In the genomic region with DNA sequence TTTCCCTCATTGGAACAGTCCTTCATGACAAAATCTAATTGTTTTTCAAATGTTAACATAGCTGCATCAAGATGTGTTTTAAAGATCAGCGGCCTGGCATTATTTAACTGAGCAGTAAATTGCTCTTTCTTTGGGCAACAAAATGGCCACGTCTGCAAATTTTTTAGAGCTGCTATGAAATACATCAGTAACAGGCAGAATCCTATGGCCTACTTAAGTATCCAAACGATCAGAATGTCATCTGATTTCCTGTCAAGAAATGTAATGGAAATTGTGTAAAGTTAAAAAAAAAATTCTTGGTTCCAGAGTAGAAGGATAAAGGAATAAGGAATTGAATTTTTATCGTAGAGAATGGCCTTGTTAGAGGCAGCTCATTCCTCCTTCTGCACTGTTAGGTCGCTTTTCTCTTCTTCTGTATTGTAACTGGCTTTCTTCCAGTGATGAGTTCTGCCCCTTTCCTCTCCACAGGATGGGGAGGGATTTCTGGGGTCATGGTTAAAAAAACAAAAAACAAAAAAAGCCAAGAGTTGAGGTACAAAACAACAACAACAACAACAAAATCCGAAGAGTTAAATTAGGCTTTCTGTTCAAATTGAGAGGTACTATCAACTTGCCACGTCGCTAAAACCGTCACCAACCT, we compare ENCODE assay signal across 8 mouse cellular contexts. TPM values are rescaled to one million over a fixed set of nuclear protein-coding genes. Genes with fewer than 3 reads are reported as not detected.
DNase-seq lines count a peak whose midpoint lies in the region; ATAC-seq and TF ChIP-seq lines count a peak whose summit lies in the region.

No protein-coding gene starts in this region.

- no peaks in the 10 kb centered on the region for H3K36me3 ChIP-seq in liver, adult 2 months (ENCODE audit: control insufficient read depth, insufficient read depth, low read length)
- H3K36me3 ChIP-seq in intestine, embryonic 14.5 days (ENCODE audit: control insufficient read depth, insufficient read depth, low read length): no peaks in the 10 kb centered on the region
- H3K36me3 ChIP-seq in neural tube, embryonic 15.5 days: no peaks in the 10 kb centered on the region

- TF ChIP-seq POLR2A in liver, adult 2 months (IDR thresholded peaks at IDR 0.05; ENCODE audit: extremely low read depth, insufficient read depth, low read length): no peak
- no peak for TF ChIP-seq POLR2A in cortical plate, adult 2 months (IDR thresholded peaks at IDR 0.05; ENCODE audit: extremely low read depth, insufficient read depth, low read length)

- no peak for DNase-seq in liver, adult 2 months (ENCODE audit: extremely low read depth, low read depth, low spot score)
- DNase-seq in liver: no peak
- DNase-seq in intestine, embryonic 14.5 days (ENCODE audit: low spot score): no peak
- DNase-seq in adrenal gland, postnatal 25 days: no peak
- no peak for DNase-seq in spleen, adult 12 weeks (ENCODE audit: low spot score)

- ATAC-seq in intestine, embryonic 14.5 days (replicated peaks; ENCODE audit: low FRiP score, low TSS enrichment, low read depth): no peak
- no peak for ATAC-seq in neural tube, embryonic 15.5 days (ENCODE audit: low FRiP score)
- ATAC-seq in inflammation-experienced regulatory T-cells, adult 6 months: no peak

- H3K27me3 ChIP-seq in liver, adult 2 months (ENCODE audit: control insufficient read depth, insufficient read depth, low read length): no peaks in the 10 kb centered on the region
- no peaks in the 10 kb centered on the region for H3K27me3 ChIP-seq in intestine, embryonic 14.5 days (replicated peaks; ENCODE audit: control insufficient read depth, insufficient read depth, low read length)
- no peaks in the 10 kb centered on the region for H3K27me3 ChIP-seq in neural tube, embryonic 15.5 days (replicated peaks)

- H3K9ac ChIP-seq in liver, adult 2 months (ENCODE audit: low read depth, low read length): peak overlapping the region; percentile 53
- peak overlapping the region; percentile 79 for H3K9ac ChIP-seq in intestine, embryonic 14.5 days (ENCODE audit: low read length)
- peak overlapping the region; percentile 68; the same call in 1 of the 2 replicates for H3K9ac ChIP-seq in neural tube, embryonic 15.5 days (replicated peaks)

- peak overlapping the region; percentile 53 for H3K4me2 ChIP-seq in intestine, embryonic 14.5 days (ENCODE audit: low read length)
- peak overlapping the region; percentile 71 for H3K4me2 ChIP-seq in neural tube, embryonic 15.5 days

- H3K4me3 ChIP-seq in liver, adult 2 months (ENCODE audit: insufficient read depth, low read depth, low read length): peak overlapping the region; percentile 31; the same call in 1 of the 2 replicates
- peak overlapping the region; percentile 96; the same call in 1 of the 2 replicates for H3K4me3 ChIP-seq in cortical plate, adult 2 months (ENCODE audit: insufficient read depth, low read length)
- peak overlapping the region; percentile 90 for H3K4me3 ChIP-seq in intestine, embryonic 14.5 days (ENCODE audit: low read depth, low read length)
- peak overlapping the region; percentile 97 for H3K4me3 ChIP-seq in neural tube, embryonic 15.5 days (replicated peaks)

- TF ChIP-seq CTCF in liver, adult 2 months (IDR thresholded peaks at IDR 0.05; ENCODE audit: low read depth, low read length): no peak
- no peak for TF ChIP-seq CTCF in cortical plate, adult 2 months (IDR thresholded peaks at IDR 0.05; ENCODE audit: extremely low read depth, insufficient read depth, low read length)

- peak overlapping the region; percentile 87 for H3K27ac ChIP-seq in liver, adult 2 months (replicated peaks; ENCODE audit: insufficient read depth, low read depth, low read length)
- H3K27ac ChIP-seq in cortical plate, adult 2 months (ENCODE audit: insufficient read depth, low read length): peak overlapping the region; percentile 69
- peak overlapping the region; percentile 75 for H3K27ac ChIP-seq in intestine, embryonic 14.5 days (ENCODE audit: low read depth)
- H3K27ac ChIP-seq in neural tube, embryonic 15.5 days (replicated peaks): peak overlapping the region; percentile 95

- peaks cover 30% of the 10 kb centered on the region for H3K4me1 ChIP-seq in liver, adult 2 months (ENCODE audit: control insufficient read depth, insufficient read depth, low read length)
- no peaks in the 10 kb centered on the region for H3K4me1 ChIP-seq in cortical plate, adult 2 months (ENCODE audit: control insufficient read depth, insufficient read depth, low read length)
- H3K4me1 ChIP-seq in intestine, embryonic 14.5 days (replicated peaks; ENCODE audit: control insufficient read depth, insufficient read depth, low read length): peaks cover 9% of the 10 kb centered on the region; the same call in 1 of the 2 replicates
- H3K4me1 ChIP-seq in neural tube, embryonic 15.5 days: peaks cover 19% of the 10 kb centered on the region

- peaks cover 26% of the 10 kb centered on the region for H3K79me2 ChIP-seq in liver, adult 2 months (ENCODE audit: control insufficient read depth, insufficient read depth, low read length)

- H3K9me3 ChIP-seq in intestine, embryonic 14.5 days (ENCODE audit: control insufficient read depth, low read length): no peaks in the 10 kb centered on the region
- H3K9me3 ChIP-seq in neural tube, embryonic 15.5 days (replicated peaks): no peaks in the 10 kb centered on the region

- WGBS in liver, adult 2 months: 20% methylated on average over 9 of the region's 9 CpGs
- WGBS in intestine, embryonic 14.5 days: 30% methylated on average over 9 of the region's 9 CpGs
- 27% methylated on average over 9 of the region's 9 CpGs for WGBS in neural tube, embryonic 15.5 days

RNA-seq across cellular contexts. Expression of a gene that starts 0.8 kb away (rescaled TPM):
- 30.0 and 30.9 TPM in 2 replicates for total RNA-seq in liver, adult 2 months (2014; rRNA removed)
- polyA plus RNA-seq in liver, adult 2 months (2012; rRNA removed): 3.7 and 4.2 TPM in 2 replicates
- 26.4 and 30.1 TPM in 2 replicates for polyA plus RNA-seq in cortical plate, adult 2 months (2012; rRNA removed)
- 6.2 and 6.7 TPM in 2 replicates for polyA plus RNA-seq in intestine, embryonic 14.5 days (2014; fragmentation: Nextera tagmentation; extraction: Ambion mirVana)
- 14.1 and 16.0 TPM in 2 replicates for polyA plus RNA-seq in neural tube, embryonic 15.5 days (2015; fragmentation: Nextera tagmentation; extraction: Ambion mirVana)
- 24.6 and 30.1 TPM in 2 replicates for total RNA-seq in adrenal gland, postnatal 25 days (2021)
- 10 to 100 TPM; 13.7 to 16.3 (median 15.3) TPM for polyA plus RNA-seq in inflammation-experienced regulatory T-cells, adult 6 months (2017; shearing (Covaris generic))

Comparison
In these comparisons a context has a peak if more than half of its experiments do, and no peak if none do; other contexts are left out.
1. H3K4me3 ChIP-seq: peak in every context shown above with its lines; median percentile 97 in neural tube, embryonic 15.5 days; 96 in cortical plate, adult 2 months; 90 in intestine, embryonic 14.5 days; 31 in liver, adult 2 months.